Mouse (Mus musculus): ENCODE results near the gene Marc1. TPM values are rescaled to one million over a fixed set of nuclear protein-coding genes. Genes with fewer than 3 reads are reported as not detected.

Marc1 gene
- polyA plus RNA-seq, 1 experiment from 2014 or later: 0.22 TPM

- 87% methylated on average over 6 of the region's 6 CpGs for WGBS
- H3K4me1 ChIP-seq: peaks cover 2% of the 10 kb centered on the region; the same call in 1 of the 2 replicates
- no peak overlapping the region for H3K9ac ChIP-seq
- ATAC-seq: no peak
- no peak overlapping the region for H3K4me2 ChIP-seq
- H3K9me3 ChIP-seq (replicated peaks): no peaks in the 10 kb centered on the region
- H3K4me3 ChIP-seq: no peak overlapping the region
- H3K27ac ChIP-seq: no peak overlapping the region
- peaks cover 38% of the 10 kb centered on the region for H3K36me3 ChIP-seq (ENCODE audit: poor library complexity, severe bottlenecking)
- H3K27me3 ChIP-seq: no peaks in the 10 kb centered on the region
Observed at GRCm38 (mm10) chr1:184817768-184818167, 6.7 kb upstream of the Marc1 start.

GRCm38 (mm10) chr1:184811716-184812250 is 670 bp upstream of the Marc1 start:
- 79% methylated on average over 8 of the region's 8 CpGs for WGBS
- Histone ChIP-seq H3K9me3 (replicated peaks) (no peaks in the 10 kb centered on the region), H3K4me3 (no peak overlapping the region), H3K36me3 (ENCODE audit: poor library complexity, severe bottlenecking) (peaks cover 6% of the 10 kb centered on the region; the same call in 1 of the 2 replicates), H3K27me3 (peaks cover 36% of the 10 kb centered on the region), H3K9ac (no peak overlapping the region), H3K4me2 (no peak overlapping the region), H3K27ac (no peak overlapping the region), H3K4me1 (peaks cover 6% of the 10 kb centered on the region)
- no peak for ATAC-seq

GRCm38 (mm10) chr1:184809578-184810001 is 1.5 kb downstream of the Marc1 start:
- no peak overlapping the region for H3K4me3 ChIP-seq
- H3K9ac ChIP-seq: no peak overlapping the region
- ATAC-seq: no peak
- H3K27me3 ChIP-seq: peaks cover 36% of the 10 kb centered on the region
- H3K4me1 ChIP-seq: peaks cover 6% of the 10 kb centered on the region
- peaks cover 6% of the 10 kb centered on the region; the same call in 1 of the 2 replicates for H3K36me3 ChIP-seq (ENCODE audit: poor library complexity, severe bottlenecking)
- H3K9me3 ChIP-seq (replicated peaks): no peaks in the 10 kb centered on the region
- no peak overlapping the region for H3K27ac ChIP-seq
- no peak overlapping the region for H3K4me2 ChIP-seq
- 86% methylated on average over 6 of the region's 6 CpGs for WGBS

- H3K9me3 ChIP-seq (replicated peaks): no peaks in the 10 kb centered on the region
- no peak overlapping the region for H3K4me3 ChIP-seq
- peaks cover 36% of the 10 kb centered on the region for H3K27me3 ChIP-seq
- H3K36me3 ChIP-seq (ENCODE audit: poor library complexity, severe bottlenecking): peaks cover 6% of the 10 kb centered on the region; the same call in 1 of the 2 replicates
- ATAC-seq: no peak
- no peak overlapping the region for H3K27ac ChIP-seq
- peaks cover 6% of the 10 kb centered on the region for H3K4me1 ChIP-seq
- no peak overlapping the region for H3K4me2 ChIP-seq
- 86% methylated on average over 17 of the region's 17 CpGs for WGBS
- H3K9ac ChIP-seq: no peak overlapping the region
Observed at GRCm38 (mm10) chr1:184808418-184809012, 2.6 kb downstream of the Marc1 start.

- no peak overlapping the region for H3K4me2 ChIP-seq
- H3K36me3 ChIP-seq (ENCODE audit: poor library complexity, severe bottlenecking): peaks cover under 1% of the 10 kb centered on the region; the same call in 1 of the 2 replicates
- H3K9me3 ChIP-seq (replicated peaks): no peaks in the 10 kb centered on the region
- WGBS: 68% methylated on average over 15 of the region's 15 CpGs
- H3K27ac ChIP-seq: no peak overlapping the region
- peaks cover 6% of the 10 kb centered on the region for H3K4me1 ChIP-seq
- no peak for ATAC-seq
- no peak overlapping the region for H3K4me3 ChIP-seq
- H3K9ac ChIP-seq: no peak overlapping the region
- H3K27me3 ChIP-seq: peaks cover 36% of the 10 kb centered on the region
Observed at GRCm38 (mm10) chr1:184807627-184808417, 3.3 kb downstream of the Marc1 start.

DNA sequence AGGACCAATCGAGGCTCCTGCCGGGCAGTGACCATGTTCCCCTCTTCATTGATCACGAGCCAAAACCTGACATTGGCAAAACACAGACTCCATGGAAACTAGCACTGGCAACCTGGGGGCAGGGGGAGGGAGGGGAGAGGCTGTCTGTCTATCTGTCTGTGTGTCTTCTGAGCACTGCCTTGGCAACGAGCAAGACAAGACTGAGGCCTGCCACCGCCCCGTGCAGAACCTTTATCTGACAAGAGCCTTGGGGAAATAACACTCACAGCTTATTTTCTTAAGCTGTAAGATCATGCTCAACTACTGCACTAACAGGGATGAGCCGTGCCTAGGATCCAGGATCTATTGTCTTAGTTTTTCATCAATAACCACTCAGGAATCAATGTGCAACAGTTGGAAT is 4.0 kb downstream of the Marc1 start:
- H3K36me3 ChIP-seq (ENCODE audit: poor library complexity, severe bottlenecking): no peaks in the 10 kb centered on the region
- no peak overlapping the region for H3K4me2 ChIP-seq
- no peak overlapping the region for H3K4me3 ChIP-seq
- peaks cover 6% of the 10 kb centered on the region for H3K4me1 ChIP-seq
- H3K9me3 ChIP-seq (replicated peaks): no peaks in the 10 kb centered on the region
- H3K27ac ChIP-seq: no peak overlapping the region
- H3K9ac ChIP-seq: no peak overlapping the region
- H3K27me3 ChIP-seq: peaks cover 33% of the 10 kb centered on the region
- no peak for ATAC-seq
- WGBS: 81% methylated on average over 7 of the region's 7 CpGs

DNA sequence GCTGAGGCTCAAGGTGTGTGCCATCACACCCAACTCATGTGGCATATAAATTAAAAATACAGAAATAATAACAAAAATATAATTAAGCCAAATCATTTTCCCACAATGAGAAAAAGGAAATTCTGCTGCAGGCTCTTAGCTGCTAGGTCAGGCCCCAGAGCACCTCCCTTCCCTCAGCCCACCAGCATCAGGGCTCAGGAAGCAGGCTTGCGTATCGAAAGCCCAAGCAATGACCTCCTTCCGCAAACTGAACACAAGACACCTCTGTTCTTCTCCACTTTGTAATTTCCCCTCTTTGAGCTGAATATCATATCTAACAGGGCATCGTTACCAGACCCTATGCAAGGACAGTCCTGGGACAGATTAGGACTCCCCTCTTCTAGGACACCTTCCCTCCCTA is 5.4 kb downstream of the Marc1 start:
- no peak for ATAC-seq
- Histone ChIP-seq H3K9ac (no peak overlapping the region), H3K4me2 (no peak overlapping the region), H3K4me3 (no peak overlapping the region), H3K27me3 (peaks cover 20% of the 10 kb centered on the region), H3K27ac (no peak overlapping the region), H3K36me3 (ENCODE audit: poor library complexity, severe bottlenecking) (no peaks in the 10 kb centered on the region), H3K9me3 (replicated peaks) (0 out of 2 replicates have a peak, but pooled peaks cover 3% of the 10 kb centered on the region), H3K4me1 (peaks cover 3% of the 10 kb centered on the region)
- 94% methylated on average over 4 of the region's 4 CpGs for WGBS

DNA sequence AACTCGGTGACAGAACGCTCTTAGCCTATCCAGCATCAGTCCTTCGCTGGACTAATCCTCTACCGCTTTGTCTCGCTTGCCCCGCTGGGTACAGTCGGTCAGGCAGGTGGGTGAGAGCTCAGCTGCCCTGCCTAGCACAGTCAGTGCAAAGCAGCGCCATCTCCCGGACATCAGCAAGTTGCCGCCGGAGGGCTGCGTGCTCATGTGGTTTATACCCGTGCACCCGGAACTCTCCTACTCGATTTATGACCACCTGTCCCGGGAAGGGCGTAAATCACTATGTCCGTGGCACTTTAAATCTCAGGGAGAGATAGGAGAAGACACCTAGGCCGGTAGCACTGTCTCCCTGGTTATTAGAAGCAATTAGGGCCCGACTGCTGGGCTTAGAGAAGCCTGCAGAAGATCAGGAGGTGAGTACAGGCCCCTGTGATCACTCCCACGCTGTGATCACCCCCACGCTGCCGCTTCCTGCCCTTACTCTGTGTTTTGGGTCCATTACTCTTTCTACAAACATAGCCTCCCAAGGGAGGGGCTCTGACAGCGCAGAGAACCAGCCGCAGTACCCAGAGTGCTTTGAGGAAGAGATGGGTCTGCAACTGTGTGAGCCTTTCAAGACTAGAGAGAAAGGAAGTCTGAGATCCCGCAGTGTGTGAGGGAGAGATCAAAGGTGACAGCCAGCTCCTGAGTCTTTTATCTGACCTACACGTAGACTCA is 17.8 kb downstream of the Marc1 start:
- no peak overlapping the region for H3K4me3 ChIP-seq
- ATAC-seq: peak; percentile 53; the same call in 1 of the 2 replicates

GRCm38 (mm10) chr1:184791109-184791508 is 20.0 kb downstream of the Marc1 start:
- no peaks in the 10 kb centered on the region for H3K36me3 ChIP-seq (ENCODE audit: poor library complexity, severe bottlenecking)
- no peaks in the 10 kb centered on the region for H3K27me3 ChIP-seq
- no peak for ATAC-seq
- no peaks in the 10 kb centered on the region for H3K4me1 ChIP-seq
- no peak overlapping the region for H3K9ac ChIP-seq
- H3K27ac ChIP-seq: no peak overlapping the region
- H3K4me3 ChIP-seq: no peak overlapping the region
- 2% methylated on average over 2 of the region's 2 CpGs for WGBS
- no peaks in the 10 kb centered on the region for H3K9me3 ChIP-seq (replicated peaks)
- H3K4me2 ChIP-seq: no peak overlapping the region

More for the DNA sequence above, 17.8 kb downstream of the Marc1 start:
- Histone ChIP-seq H3K9me3 (replicated peaks) (no peaks in the 10 kb centered on the region), H3K27me3 (no peaks in the 10 kb centered on the region), H3K9ac (no peak overlapping the region), H3K4me2 (peak overlapping the region; percentile 24; the same call in 1 of the 2 replicates), H3K36me3 (ENCODE audit: poor library complexity, severe bottlenecking) (no peaks in the 10 kb centered on the region), H3K4me1 (no peaks in the 10 kb centered on the region), H3K27ac (no peak overlapping the region)
- WGBS: 21% methylated on average over 27 of the region's 27 CpGs

DNA sequence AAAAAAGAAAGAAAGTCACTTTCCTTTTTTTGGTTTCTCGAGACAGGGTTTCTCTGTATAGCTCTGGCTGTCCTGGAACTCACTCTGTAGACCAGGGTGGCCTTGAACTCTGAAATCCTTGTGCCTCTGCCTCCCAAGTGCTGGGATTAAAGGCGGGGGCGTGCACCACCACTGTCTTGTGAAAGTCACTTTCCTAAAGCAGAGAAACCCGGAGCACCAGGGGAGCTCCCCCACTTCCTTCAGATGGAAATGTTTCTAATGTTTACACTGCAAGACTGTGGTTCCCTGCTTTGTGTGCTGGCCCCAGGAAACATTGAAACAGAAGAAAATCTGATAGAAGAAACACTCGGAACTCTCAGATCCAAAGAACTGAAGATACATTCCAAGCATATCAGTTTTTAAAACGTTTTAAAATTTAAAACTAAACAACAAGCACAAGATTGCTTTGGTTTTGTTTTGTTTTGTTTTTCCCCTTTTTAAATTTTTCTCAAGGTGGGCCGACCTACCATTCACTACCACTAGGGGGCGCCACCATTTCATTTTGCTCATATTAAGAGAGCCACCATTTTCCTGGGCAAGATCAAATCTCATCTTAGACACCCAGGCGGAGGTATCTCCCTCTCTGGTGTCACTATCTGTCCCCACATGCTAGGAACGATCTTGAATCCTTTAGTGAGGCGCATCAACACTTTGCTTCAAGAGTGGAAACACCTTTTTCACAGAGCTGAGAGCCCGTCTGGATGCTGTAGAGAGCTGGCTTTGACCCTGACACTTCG is 24.5 kb downstream of the Marc1 start:
- Histone ChIP-seq H3K4me3 (no peak overlapping the region), H3K27me3 (no peaks in the 10 kb centered on the region), H3K4me2 (no peak overlapping the region), H3K9ac (no peak overlapping the region), H3K36me3 (ENCODE audit: poor library complexity, severe bottlenecking) (no peaks in the 10 kb centered on the region), H3K4me1 (no peaks in the 10 kb centered on the region), H3K27ac (no peak overlapping the region), H3K9me3 (replicated peaks) (no peaks in the 10 kb centered on the region)
- 69% methylated on average over 13 of the region's 13 CpGs for WGBS
- ATAC-seq: no peak

- Histone ChIP-seq H3K27me3 (no peaks in the 10 kb centered on the region), H3K36me3 (ENCODE audit: poor library complexity, severe bottlenecking) (no peaks in the 10 kb centered on the region), H3K4me1 (no peaks in the 10 kb centered on the region), H3K9me3 (replicated peaks) (no peaks in the 10 kb centered on the region), H3K4me3 (no peak overlapping the region), H3K9ac (no peak overlapping the region), H3K4me2 (no peak overlapping the region), H3K27ac (no peak overlapping the region)
- 86% methylated on average over 4 of the region's 4 CpGs for WGBS
- ATAC-seq: no peak
Observed at GRCm38 (mm10) chr1:184783641-184784040, 27.5 kb downstream of the Marc1 start.

Data from forebrain, embryonic 13.5 days (tissue).